In genomic region chr9:21090972-21091706, GRCm38 (mm10) we compare ENCODE assay signal across 8 mouse cellular contexts. TPM values are rescaled to one million over a fixed set of nuclear protein-coding genes. Genes with fewer than 3 reads are reported as not detected.
DNase-seq lines count a peak whose midpoint lies in the region; ATAC-seq and TF ChIP-seq lines count a peak whose summit lies in the region.

No protein-coding gene starts in this region.

- H3K27ac ChIP-seq in bone marrow macrophage, adult 2 months (ENCODE audit: insufficient read depth, low read depth, low read length): peak overlapping the region; percentile 75
- H3K27ac ChIP-seq in hindbrain, embryonic 11.5 days (ENCODE audit: low read depth, low read length): peak overlapping the region; percentile 86

- no peaks in the 10 kb centered on the region for H3K9me3 ChIP-seq in hindbrain, embryonic 11.5 days (ENCODE audit: control insufficient read depth, low read length)

- H3K4me3 ChIP-seq in bone marrow macrophage, adult 2 months (ENCODE audit: insufficient read depth, low read length): peak overlapping the region; percentile 61
- H3K4me3 ChIP-seq in hindbrain, embryonic 11.5 days (ENCODE audit: low read depth, low read length): peak overlapping the region; percentile 70

- peaks cover 2% of the 10 kb centered on the region; the same call in 1 of the 2 replicates for H3K36me3 ChIP-seq in hindbrain, embryonic 11.5 days (ENCODE audit: control insufficient read depth, insufficient read depth, low read length)

- DNase-seq in kidney, adult 9 months: peak; percentile 42
- no peak for DNase-seq in kidney, adult 18-20 months
- no peak for DNase-seq in hindbrain, embryonic 11.5 days (ENCODE audit: low spot score)
- DNase-seq in adrenal gland, postnatal 4 days (ENCODE audit: low spot score in 2 of 2): no peak
- DNase-seq in adrenal gland, postnatal 14 days: no peak
- no peak for DNase-seq in embryo, embryonic 9.5 days (ENCODE audit: extremely low spot score)

- H3K27me3 ChIP-seq in hindbrain, embryonic 11.5 days (ENCODE audit: control insufficient read depth, insufficient read depth, low read length): no peaks in the 10 kb centered on the region

- H3K4me1 ChIP-seq in bone marrow macrophage, adult 2 months (ENCODE audit: control insufficient read depth, insufficient read depth, low read length): peaks cover 14% of the 10 kb centered on the region
- peaks cover 5% of the 10 kb centered on the region; the same call in 1 of the 2 replicates for H3K4me1 ChIP-seq in hindbrain, embryonic 11.5 days (replicated peaks; ENCODE audit: control insufficient read depth, insufficient read depth, low read length)

- H3K9ac ChIP-seq in hindbrain, embryonic 11.5 days (ENCODE audit: low read depth, low read length): peak overlapping the region; percentile 83

- 4% methylated on average over 24 of the region's 24 CpGs for WGBS in hindbrain, embryonic 11.5 days

- peak overlapping the region; percentile 73 for H3K4me2 ChIP-seq in hindbrain, embryonic 11.5 days (replicated peaks; ENCODE audit: low read depth, low read length)

- TF ChIP-seq CTCF in bone marrow macrophage, adult 2 months (IDR thresholded peaks at IDR 0.05; ENCODE audit: low read depth, low read length): no peak

- ATAC-seq in hindbrain, embryonic 11.5 days (ENCODE audit: low FRiP score): no peak; the same call in 1 of the 2 replicates
- ATAC-seq in megakaryocyte progenitor cell, adult 5-6 weeks (replicated peaks; ENCODE audit: poor library complexity): 0 out of 2 replicates have a peak, but pooled peaks have one; percentile 1

- no peak for TF ChIP-seq POLR2A in bone marrow macrophage, adult 2 months (IDR thresholded peaks at IDR 0.05; ENCODE audit: borderline replicate concordance, low read depth, low read length)

RNA-seq across cellular contexts. Expression of gene Gm38431, which starts 0.7 kb away (rescaled TPM):
- 0.56 and 1.3 TPM in 2 replicates for polyA plus RNA-seq in bone marrow macrophage, adult 2 months (2012; ENCODE audit: insufficient read depth, insufficient read length, missing spikeins)
- 2.0 and 2.3 TPM in 2 replicates for polyA plus RNA-seq in hindbrain, embryonic 11.5 days (2014; fragmentation: Nextera tagmentation; extraction: Ambion mirVana)
- total RNA-seq in megakaryocyte progenitor cell, adult 5-6 weeks (2015): 64.5 and 66.7 TPM in 2 replicates
- 4.0 and 4.5 TPM in 2 replicates for total RNA-seq in megakaryocyte progenitor cell, adult 5-6 weeks (2017)
- total RNA-seq in adrenal gland, postnatal 4 days (2021): 1 to 10 TPM; 3.1 to 3.9 TPM
- total RNA-seq in adrenal gland, postnatal 14 days (2021): 1.4 and 2.1 TPM in 2 replicates

RNA-seq across cellular contexts. Expression of gene Raver1, which starts 0.7 kb away (rescaled TPM):
- 31.2 and 35.4 TPM in 2 replicates for polyA plus RNA-seq in bone marrow macrophage, adult 2 months (2012; ENCODE audit: insufficient read depth, insufficient read length, missing spikeins)
- polyA plus RNA-seq in hindbrain, embryonic 11.5 days (2014; fragmentation: Nextera tagmentation; extraction: Ambion mirVana): 60.2 and 60.7 TPM in 2 replicates
- 48.4 and 60.3 TPM in 2 replicates for total RNA-seq in megakaryocyte progenitor cell, adult 5-6 weeks (2015)
- total RNA-seq in megakaryocyte progenitor cell, adult 5-6 weeks (2017): 28.4 and 30.0 TPM in 2 replicates
- 10 to 100 TPM; 67.0 to 68.4 TPM for total RNA-seq in adrenal gland, postnatal 4 days (2021)
- 52.8 and 60.7 TPM in 2 replicates for total RNA-seq in adrenal gland, postnatal 14 days (2021)

RNA-seq across cellular contexts. Expression of gene Fdx1l, which starts 17.7 kb away (rescaled TPM):
- 24.8 and 32.1 TPM in 2 replicates for polyA plus RNA-seq in bone marrow macrophage, adult 2 months (2012; ENCODE audit: insufficient read depth, insufficient read length, missing spikeins)
- polyA plus RNA-seq in hindbrain, embryonic 11.5 days (2014; fragmentation: Nextera tagmentation; extraction: Ambion mirVana): 46.1 and 53.2 TPM in 2 replicates
- total RNA-seq in megakaryocyte progenitor cell, adult 5-6 weeks (2015): 20.5 and 25.2 TPM in 2 replicates
- 41.5 and 64.8 TPM in 2 replicates for total RNA-seq in megakaryocyte progenitor cell, adult 5-6 weeks (2017)
- total RNA-seq in adrenal gland, postnatal 4 days (2021): 10 to 100 TPM; 32.9 to 37.7 TPM
- total RNA-seq in adrenal gland, postnatal 14 days (2021): 38.8 and 39.9 TPM in 2 replicates

RNA-seq across cellular contexts. Expression of gene Gm49373, which starts 18.2 kb away (rescaled TPM):
- polyA plus RNA-seq in bone marrow macrophage, adult 2 months (2012; ENCODE audit: insufficient read depth, insufficient read length, missing spikeins): not detected in 2 replicates
- polyA plus RNA-seq in hindbrain, embryonic 11.5 days (2014; fragmentation: Nextera tagmentation; extraction: Ambion mirVana): 0.40 and 1.0 TPM in 2 replicates
- total RNA-seq in megakaryocyte progenitor cell, adult 5-6 weeks (2015): 1.0 and 1.9 TPM in 2 replicates
- not detected in 2 replicates for total RNA-seq in megakaryocyte progenitor cell, adult 5-6 weeks (2017)
- under 1 TPM in 1 of 2 experiments, not detected in 1; 0.64 TPM for total RNA-seq in adrenal gland, postnatal 4 days (2021)
- total RNA-seq in adrenal gland, postnatal 14 days (2021): 0.44 and 0.86 TPM in 2 replicates

RNA-seq across cellular contexts. Expression of gene Zglp1, which starts 24.2 kb away (rescaled TPM):
- polyA plus RNA-seq in bone marrow macrophage, adult 2 months (2012; ENCODE audit: insufficient read depth, insufficient read length, missing spikeins): not detected in 2 replicates
- 0.45 and 2.7 TPM in 2 replicates for polyA plus RNA-seq in hindbrain, embryonic 11.5 days (2014; fragmentation: Nextera tagmentation; extraction: Ambion mirVana)
- 1.6 TPM in 1 of 2 replicates, not detected in the other for total RNA-seq in megakaryocyte progenitor cell, adult 5-6 weeks (2015)
- 0.96 TPM in 1 of 2 replicates, not detected in the other for total RNA-seq in megakaryocyte progenitor cell, adult 5-6 weeks (2017)
- total RNA-seq in adrenal gland, postnatal 4 days (2021): not detected
- not detected in 2 replicates for total RNA-seq in adrenal gland, postnatal 14 days (2021)
